Mouse (Mus musculus) mouse embryonic stem cell (cell line): Measurements from ENCODE around the gene Drc1.

Source experiments
- in situ Hi-C, 2 experiments: fragments of 300-500 bp; cut with MboI; formaldehyde crosslinking; loops; 1 replicate in 1 of 2; 3 replicates in 1 of 2; pipeline ENCODE4 v1.14.3; 2019 to 2020; ENCODE audit warnings: low sequenced_read_pairs in 2 of 2, low pct_unique_long_range_greater_than_20kb in 1 of 2, mixed read lengths in 1 of 2; ENCODE audit not compliant: unreplicated experiment in 1 of 2

The Drc1 gene

DNA sequence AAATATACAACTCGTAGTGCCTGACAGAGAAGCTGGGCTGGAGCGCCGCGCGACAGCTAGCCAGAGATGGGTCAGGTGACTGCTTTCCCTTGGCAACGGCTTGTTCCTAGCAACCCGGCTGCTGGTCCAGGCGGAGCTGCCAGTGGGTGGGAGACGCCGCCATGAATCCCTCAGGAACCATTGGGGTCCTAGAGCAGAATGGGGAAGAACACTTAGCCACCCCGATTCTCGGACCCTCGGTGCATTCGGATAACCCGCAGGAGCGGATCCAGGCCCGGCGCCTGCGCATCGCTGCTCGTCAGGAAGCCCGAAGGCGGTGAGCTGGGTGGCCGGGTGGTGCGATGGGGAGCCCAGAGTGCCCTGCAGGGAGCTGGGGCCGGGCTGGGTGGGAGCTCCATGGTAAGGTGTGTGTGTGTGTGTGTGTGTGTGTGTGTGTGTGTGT is at the start of gene Drc1:
Drc1 (plus strand) TSS at position 98 of the 442 bp plus-strand sequence.
- in situ Hi-C loops, result no loop called here

DNA sequence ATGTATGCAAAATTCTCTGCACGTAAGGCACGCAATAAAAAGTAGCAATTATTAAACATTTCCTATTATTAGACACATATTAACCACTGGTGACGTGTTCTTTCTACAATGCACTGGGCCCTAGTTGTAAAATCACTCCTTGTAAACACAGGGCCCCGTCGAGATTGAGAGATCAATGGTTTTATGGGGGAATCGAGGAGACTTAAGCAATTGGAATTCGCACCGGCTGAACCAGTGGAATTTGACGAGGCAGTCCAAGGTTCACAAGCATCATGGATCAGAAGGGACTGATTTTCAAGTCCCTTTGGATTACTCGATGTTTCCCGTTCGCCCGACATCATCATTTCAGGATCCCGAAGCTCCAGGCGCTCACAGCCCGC is 49.3 kb upstream of the Drc1 start:
- in situ Hi-C loops, result no loop called here

DNA sequence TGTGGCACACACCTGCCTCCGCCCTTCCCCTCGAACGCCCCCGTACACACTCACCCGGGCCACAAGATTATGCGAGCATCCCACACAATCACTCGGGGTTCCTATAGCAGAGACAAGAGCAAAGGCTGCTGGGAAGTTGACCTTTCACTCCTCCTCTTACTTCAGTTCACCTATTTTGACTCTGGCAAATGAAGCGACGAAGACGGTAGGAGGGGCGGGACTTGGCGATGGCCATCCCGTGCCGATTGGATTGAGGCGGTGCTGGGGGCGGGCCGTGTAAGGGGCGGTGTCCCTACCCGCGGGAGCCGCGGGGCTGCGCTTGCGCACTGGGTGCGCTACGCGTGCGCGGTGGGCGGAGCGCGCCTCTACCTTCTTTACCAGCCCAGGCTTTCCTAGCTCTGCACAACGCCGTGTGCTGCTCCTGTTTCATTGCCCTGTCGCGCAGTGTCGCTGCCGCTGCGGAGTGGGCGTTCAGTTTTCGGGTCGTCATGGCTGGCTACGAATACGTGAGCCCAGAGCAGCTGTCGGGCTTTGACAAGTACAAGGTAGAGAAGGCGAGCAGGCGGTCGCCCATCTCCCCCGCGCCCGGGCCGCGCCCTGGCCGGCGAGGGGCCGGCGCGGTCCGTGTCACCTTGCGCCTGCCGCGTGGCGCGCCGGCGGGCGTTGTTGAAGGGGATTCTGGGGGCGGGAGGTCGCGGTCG is 48.8 kb upstream of the Drc1 start, which contains the start of gene Selenoi:
Selenoi (plus strand) TSS at position 311 of the 701 bp plus-strand sequence.
- in situ Hi-C loops, result no loop called here

DNA sequence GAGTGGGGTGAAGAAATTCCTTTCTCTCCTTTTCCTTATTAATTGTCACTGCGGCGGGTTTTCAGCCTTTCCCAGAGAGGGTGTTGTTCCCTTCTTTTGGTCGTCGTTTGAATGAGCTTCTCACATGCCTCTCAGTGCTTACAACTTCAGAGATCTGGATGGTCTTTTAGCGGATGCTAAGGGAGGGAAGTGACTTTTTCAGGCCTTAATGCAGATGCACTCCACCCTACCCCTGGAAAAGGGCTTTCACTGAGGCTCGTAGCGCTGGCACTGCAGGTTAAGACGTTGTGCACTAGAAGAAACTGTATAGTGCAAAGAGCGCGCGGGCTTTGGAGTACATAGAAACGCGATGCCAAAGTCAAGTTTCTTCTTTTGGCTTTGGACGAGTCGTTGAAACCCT is 48.1 kb upstream of the Drc1 start:
- in situ Hi-C loops, result no loop called here

DNA sequence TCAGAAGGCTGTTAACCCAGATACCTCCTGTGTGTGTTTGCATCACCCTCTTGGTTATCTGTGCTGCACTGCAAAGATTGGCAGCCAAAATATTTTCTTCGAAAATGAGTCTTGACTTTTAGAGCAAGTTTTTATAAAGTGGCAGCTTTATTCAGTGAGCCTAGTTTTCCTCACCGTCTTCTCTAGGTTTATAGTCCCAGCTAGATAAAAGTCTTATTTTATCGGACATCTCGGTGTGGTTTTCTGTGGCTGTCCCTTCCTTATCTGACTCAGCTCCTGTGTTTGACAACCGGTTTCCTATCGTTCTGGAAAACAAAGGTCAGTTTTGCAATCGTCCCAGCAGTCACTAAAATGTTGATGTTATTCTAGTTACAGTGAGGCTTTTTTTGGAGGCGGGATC is 47.2 kb upstream of the Drc1 start:
- in situ Hi-C loops, result no loop called here

DNA sequence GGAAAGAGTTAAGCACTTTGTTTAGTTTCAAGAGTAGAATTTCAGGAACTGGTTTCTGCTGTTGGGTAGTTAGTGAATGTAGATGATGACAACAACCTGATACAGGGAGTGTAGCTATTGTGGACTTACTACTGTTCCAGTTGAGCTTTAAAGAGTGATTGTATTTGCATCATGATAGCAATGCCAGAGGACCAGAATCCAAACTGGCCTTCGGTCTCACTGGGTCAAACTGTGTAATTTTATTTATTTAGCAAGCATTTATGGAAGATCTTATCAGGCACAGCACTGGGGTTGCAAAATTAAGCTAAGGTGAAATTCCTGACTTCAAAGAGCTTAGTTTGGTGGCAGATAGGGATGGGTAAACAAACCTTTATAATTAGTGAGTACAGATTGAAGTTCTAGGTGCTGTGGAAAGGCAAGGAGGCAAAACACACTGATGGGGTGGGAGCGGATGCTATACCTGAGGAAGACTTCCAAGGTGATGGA is 45.5 kb upstream of the Drc1 start:
- in situ Hi-C loops, result no loop called here

DNA sequence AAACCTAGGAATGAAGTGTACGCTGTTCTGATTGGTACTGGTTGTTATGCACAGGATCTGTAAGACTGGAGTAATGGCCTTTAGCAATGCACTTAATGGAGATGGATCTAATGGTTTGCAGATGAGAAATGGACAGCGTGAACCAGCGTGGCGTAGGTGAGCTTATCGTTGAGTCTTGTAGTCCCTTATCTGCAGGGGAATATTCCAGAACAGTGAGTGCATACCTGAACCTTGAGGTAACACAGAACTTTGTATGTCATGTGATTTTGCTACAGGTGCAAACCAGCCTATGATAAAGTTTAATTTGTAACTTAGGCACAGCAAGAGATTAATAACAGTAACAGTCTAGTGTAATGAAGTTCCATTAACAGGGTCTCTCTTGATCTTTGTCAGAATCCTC is 42.7 kb upstream of the Drc1 start:
- in situ Hi-C loops, result no loop called here

DNA sequence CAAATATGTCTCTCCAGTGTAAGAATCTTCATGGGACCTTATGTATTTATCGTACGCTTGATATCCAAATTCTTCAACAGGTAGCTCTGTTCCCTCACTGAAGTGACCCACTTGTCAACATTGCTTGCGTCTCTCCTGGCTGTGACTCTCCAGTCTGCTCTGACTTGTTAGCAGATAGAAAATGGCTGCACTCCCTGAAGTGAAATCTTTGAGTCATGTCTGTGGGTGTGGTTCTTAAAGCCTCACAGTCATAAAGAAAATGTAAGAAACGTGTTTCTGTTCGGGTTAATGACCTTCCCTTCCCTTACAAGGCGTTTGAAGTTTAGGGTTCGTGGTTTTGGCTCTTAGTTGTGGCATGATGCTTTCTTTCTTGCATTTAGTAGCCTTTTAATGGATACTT is 40.6 kb upstream of the Drc1 start:
- in situ Hi-C loops, result no loop called here

DNA sequence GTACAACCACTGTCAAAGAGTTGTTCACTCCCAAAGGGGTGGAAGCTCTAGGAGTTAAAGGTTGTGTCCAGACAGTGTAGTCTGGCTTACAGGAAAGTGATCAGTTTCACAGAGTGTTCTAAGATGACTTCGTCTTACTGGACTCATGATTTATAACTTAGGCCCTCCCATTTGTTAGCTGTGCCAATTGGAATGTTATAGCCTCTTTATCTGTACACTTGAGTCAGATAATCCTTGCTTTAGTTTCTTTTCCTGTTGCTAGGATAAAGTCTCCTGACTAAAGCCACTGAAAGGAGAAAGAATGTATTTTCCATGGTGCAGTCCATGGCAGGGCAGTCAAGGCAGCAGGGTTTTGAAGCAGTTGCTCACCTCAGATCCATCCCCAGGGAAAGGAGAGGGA is 38.8 kb upstream of the Drc1 start:
- in situ Hi-C loops, result no loop called here

DNA sequence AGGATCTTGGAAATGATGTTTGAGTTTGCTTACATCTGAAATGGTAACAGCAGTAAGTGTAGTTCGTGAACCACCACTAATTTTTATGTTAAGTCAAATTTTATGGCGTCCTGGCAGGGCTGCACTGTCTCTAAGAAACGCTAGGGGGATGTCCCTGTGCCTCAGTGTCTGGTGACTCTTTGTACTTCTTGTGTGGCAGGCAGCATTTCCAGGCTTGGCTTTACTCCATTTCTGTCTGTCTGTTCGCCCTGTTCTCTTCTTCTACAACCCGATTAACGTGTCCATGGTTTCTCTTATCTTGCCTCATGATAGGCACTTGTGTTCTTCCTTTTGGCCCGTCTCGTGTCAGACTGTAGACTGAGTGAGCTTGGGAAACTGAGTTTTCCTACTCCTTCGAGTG is 37.4 kb upstream of the Drc1 start:
- in situ Hi-C loops, result no loop called here

DNA sequence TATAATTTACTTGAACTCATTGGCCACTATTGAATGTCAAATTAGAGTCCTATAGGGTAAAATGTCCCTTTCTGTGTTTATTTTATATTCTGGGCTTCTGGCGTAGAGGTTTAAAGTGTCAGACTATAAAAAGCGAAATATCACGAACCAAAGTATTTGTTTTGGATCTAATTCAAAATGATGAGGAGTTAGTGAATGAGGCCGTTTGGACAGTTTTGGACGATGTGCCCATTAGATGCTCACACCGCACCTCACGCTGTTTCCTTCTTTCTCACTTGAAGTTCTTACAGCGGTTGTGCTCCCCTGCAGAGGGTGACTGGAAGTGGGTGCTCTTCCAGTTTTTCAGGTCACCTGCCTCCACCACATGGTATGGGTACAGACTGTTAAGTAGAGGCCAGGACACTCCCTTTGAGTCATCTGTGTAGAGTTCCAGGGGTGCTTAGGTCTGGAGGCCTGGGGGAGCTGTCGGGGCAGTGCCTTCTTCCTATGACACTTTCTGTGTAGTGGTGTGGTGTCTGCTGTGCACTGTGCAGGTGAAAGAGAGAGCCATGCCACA is 35.2 kb upstream of the Drc1 start:
- in situ Hi-C loops, result no loop called here

DNA sequence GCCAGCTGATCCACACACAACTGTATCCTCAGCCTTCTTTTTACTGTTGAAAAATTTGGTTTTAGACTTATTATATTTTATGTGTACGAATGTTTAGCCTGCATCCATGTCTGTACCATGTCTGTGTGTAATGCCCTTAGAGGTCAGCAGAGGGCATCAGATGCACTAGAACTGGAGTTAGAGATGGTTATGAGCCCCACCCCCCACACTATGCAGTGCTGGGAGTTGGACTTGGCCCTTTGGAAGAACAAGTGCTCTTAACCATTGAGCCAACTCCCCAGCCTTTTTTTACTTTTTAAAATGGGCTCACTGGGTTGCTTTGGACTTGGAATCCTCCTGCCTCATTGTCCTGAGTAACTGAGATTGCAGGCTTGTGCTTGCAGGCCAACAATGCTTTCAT is 33.5 kb upstream of the Drc1 start:
- in situ Hi-C loops, result no loop called here

DNA sequence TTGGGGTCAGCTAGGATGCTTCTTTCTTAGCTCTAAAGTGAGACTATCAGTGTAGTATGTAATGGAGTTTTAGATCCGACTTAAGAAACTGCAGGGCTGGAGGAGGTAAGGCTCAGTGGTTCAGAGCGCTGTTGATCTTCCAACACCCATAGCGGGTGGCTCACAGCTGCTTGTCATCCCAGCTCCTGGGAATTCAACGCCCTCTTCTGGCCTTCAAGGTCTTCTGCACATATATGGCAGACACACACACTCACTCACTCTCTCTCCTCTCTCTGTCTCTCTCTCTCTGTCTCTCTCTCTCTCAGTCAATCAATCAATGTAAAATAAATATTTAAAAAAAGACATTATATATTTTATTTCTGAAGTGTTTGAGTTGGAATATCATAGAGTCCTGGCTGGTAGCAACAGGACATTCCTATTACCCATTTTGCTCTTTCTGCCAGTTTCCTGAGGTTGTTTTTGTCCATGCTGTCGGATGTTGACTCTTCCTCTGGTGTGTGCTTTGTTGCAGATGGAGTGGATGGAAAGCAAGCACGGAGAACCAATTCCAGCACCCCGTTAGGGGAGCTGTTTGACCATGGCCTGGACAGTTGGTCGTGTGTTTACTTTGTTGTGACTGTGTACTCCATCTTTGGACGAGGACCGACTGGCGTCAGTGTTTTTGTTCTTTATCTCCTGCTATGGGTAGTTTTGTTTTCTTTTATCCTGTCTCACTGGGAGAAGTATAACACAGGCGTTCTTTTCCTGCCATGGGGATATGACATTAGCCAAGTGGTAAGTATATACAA is 25.4 kb upstream of the Drc1 start:
- in situ Hi-C loops, result no loop called here

DNA sequence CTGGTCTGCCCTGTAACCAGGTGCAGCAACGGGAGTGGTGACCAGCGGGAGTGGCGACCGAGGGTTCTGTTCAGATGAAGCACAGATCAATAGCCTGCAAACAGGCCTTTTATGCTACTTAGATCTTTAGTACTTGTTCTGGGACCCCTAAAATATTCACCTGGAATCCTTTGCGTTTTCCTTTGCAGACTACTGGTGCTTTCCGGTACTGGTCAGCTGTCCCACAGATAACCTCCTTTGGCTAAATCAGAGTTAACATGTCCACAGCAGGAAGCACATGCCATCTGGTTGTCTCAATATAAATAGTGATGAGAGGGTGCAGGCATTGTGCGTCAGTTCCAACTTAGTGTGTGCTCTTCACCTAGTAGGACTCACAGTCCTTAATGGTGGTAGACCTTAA is 22.4 kb upstream of the Drc1 start:
- in situ Hi-C loops, result no loop called here

DNA sequence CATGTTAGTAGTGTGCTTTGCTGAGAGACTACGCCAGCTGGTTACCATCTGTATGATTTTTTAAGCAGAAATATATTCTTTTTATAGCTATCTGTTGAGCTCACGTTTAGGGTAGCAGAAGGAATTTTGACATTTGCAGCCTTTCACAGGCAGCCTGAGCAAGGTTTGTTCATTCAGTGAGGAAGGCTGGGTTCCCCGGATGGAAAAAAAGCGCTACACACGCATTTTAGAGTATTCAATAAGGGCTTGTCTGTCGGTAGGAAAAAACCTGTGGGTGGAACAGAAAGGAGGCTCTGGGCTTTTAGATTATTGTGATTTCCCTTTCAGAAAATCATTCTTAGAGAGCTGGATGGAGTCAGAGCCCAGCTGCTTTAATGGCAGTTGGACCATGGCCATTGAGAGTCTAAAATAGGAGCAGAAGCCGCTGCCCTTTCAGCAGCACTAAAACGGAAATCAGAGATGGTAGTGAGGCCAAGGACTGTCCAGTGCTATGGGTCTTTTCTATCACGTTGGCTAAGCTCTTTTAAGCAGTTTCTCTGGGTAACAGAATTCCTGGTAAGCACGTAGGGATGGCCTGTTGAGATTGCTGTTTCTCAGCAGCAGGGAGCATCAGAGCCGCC is 10.5 kb upstream of the Drc1 start:
- in situ Hi-C loops, result no loop called here

DNA sequence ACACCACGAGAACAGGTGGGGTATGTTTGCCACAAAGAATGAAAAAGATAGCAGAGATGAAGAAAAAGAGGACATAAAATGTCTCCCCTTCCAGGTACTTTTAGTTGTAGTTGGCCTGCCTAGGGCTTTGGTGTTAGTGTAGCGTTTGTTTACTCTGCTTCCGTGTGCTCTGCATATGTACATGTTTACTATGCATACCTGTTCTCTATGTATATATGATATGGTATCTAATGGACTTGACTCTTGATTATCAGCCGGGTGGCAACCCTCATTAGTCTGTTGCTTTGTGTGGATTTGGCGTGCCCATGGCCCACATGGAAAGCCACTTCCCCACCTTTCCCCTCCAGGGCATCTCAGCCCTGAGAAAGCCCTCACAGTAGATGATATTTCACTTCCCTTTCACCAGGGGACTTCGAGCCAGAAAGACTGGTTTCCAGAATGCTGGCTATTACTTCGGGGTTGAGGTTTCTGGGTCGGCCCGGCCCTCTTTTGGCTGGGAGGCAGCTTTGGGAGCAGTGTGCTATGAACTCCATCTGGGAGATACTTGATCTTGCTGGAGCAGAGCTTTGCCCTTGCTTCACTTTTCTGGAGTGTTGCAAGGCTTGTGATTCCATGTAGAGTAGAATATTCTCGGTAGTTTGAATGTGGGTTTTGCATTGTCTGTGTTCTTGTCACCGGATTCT is 9.4 kb upstream of the Drc1 start:
- in situ Hi-C loops, result no loop called here

DNA sequence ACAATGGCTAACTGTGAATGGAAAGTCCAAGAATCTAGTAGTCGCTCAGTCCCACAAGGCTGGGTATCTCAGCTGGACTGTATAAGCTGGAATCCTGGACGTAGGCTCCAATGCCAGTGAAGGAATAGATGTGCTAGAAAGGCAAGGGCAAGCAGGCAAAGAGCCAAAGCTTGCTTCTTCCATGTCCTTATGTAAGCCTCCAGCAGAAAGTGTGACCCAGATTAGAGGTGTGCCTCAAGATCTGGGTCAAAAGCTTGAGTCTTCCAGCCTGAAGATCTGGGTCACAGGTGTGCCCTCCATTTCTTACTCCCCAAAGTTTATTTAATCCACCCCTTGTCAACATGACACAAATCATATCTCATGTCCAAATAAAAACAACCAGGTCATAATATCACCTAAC is 4.8 kb upstream of the Drc1 start:
- in situ Hi-C loops, result no loop called here

DNA sequence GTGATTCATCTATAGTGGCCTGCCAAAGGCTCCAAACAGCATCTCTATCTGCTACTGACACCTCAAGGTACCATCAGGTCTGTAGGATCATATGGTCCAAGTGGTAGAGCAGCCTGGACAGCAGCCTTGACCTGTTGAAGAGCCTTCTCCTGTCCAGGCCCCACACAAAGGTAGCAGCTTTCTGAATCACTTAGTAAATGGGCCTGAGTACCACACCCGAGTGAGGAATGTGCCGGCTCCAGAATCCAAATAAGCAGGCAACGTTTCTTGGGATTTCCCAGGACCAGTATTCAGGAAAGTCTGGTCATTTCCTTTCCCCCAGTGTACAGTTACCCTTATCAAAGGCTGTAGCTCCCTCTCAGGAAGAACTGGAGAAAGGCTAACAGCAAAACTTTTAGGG is 2.2 kb upstream of the Drc1 start:
- in situ Hi-C loops, result no loop called here

DNA sequence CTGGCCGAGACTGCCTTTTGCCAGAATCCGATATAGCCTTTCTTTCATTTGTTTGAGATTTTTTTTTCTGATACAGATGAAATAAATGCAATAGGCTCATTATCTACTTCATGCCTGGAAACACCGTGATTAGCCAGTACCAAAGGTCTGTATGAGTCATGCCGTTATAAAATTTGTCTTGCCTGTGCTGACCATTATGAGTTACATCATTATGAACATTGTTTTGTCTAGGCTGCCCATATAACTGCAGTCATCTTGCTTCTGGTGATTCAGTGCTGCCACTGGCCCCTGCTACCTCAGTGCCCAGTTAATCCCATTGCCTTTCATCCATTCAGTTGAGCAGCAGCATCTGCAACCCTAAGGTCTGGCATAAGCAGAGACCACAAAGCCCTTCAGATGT is 1.7 kb upstream of the Drc1 start:
- in situ Hi-C loops, result no loop called here
